Mouse (Mus musculus) bone marrow macrophage, adult 2 months (primary cell): ENCODE results near the gene Ism2.

Experiments used
- CTCF ChIP-seq: IDR thresholded peaks from 2 replicates; pipeline ENCODE4 v1.5.1; 2012; ENCODE audit warnings: low read depth, mild to moderate bottlenecking, low read length, moderate library complexity
- POLR2A ChIP-seq: IDR thresholded peaks from 2 replicates; pipeline ENCODE4 v1.6.1; 2012; ENCODE audit warnings: mild to moderate bottlenecking, low read depth, low read length, borderline replicate concordance

GRCm38 (mm10) chr12:87266108-87266826 is 33.2 kb downstream of the Ism2 start, which contains the start of the genes Vipas39 and Ahsa1:
- TF ChIP-seq POLR2A (peak; percentile 25; the same call in 1 of the 2 replicates), CTCF (no peak)
